Mouse (Mus musculus): ENCODE data around the gene Gm5901.

DNA sequence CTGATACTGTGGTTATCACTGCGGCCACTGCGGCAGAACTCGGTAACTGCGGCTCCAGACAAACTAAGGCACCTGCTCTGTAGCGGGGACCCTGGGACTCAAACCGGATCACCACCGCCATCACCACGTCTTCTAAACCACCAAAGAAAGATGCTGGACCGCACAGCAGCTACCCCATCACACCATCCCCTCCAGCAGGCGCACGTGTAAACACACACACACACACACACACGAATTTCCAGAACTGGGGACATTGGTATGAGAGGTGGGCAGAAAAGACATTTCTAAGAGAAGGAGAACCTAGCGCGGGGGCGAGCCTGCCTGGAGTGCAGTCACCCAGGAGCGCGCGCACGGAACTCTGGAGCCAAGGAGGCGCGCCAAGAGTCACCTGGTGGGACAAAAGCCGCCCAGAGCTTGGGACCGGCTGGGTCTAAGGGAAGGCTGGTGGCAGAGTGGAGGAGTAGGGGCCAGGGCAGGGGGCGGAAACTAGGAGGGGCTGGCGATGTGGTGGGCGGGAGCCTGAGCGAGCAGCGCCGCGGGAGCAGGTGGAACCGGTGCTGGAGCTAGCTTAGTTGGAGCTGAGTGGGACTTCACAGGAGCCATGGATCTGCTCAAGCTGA, 50.7 kb downstream of the Gm5901 start, which contains the start of gene Cckbr:
- TF ChIP-seq POLR2A (IDR thresholded peaks at IDR 0.05; ENCODE audit: control insufficient read depth, extremely low read depth, insufficient read depth, low read length, poor library complexity) = no peak
- no peak for TF ChIP-seq CTCF (IDR thresholded peaks at IDR 0.05; ENCODE audit: borderline replicate concordance, control insufficient read depth, extremely low read depth, insufficient read depth, low read length, poor library complexity)

Measured in thymus, adult 2 months (tissue).